Mouse (Mus musculus) megakaryocyte-erythroid progenitor cell, adult 5-6 weeks (primary cell): Measurements from ENCODE around the gene Olfr547. TPM values are rescaled to one million over a fixed set of nuclear protein-coding genes. Genes with fewer than 3 reads are reported as not detected.
A peak's percentile ranks its signal among the peaks of the same experiment; 100 is the strongest.

Source experiments
- ATAC-seq: replicated peaks from 2 replicates; pipeline ENCODE4 v1.8.0; 2016; ENCODE audit warnings: mild to moderate bottlenecking, inconsistent platforms; ENCODE audit not compliant: severe bottlenecking, poor library complexity, low FRiP score, low TSS enrichment
- total RNA-seq, 2 experiments: library from RNA; stranded (forward) in 1 of 2; stranded (reverse) in 1 of 2; fragments of 200-1000, 215-1000 nt in 1 of 2; fragments of >200 nt in 1 of 2; fragmentation: Nextera tagmentation in 1 of 2; gene quantifications; 2 replicates each; pipeline ENCODE4 v1.2.3; 2014 to 2017

The Olfr547 gene
- total RNA-seq (2014; fragmentation: Nextera tagmentation) (not detected in 2 replicates), total RNA-seq (2017) (not detected in 2 replicates)

DNA sequence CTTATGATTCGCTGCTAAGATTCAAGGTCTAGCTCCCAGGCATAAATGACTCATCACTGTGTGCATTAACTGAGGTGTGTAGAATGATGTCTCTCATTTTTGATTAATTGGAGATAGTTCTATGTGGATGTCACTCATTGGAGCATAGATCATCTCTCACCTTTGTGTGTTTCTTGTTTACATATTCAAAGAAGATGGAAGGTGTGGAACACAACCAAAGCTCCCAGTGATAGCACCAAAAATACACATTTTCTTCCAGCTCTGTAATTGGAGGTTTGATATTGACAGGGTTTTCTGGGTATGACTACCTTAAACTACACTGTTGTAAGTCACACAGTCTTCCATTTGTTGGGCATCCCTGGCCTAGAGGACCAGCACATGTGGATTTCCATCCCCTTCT lies at the start of gene Olfr547:
Olfr547 (plus strand) TSS at position 301 of the 400 bp plus-strand sequence.
- no peak for ATAC-seq

DNA sequence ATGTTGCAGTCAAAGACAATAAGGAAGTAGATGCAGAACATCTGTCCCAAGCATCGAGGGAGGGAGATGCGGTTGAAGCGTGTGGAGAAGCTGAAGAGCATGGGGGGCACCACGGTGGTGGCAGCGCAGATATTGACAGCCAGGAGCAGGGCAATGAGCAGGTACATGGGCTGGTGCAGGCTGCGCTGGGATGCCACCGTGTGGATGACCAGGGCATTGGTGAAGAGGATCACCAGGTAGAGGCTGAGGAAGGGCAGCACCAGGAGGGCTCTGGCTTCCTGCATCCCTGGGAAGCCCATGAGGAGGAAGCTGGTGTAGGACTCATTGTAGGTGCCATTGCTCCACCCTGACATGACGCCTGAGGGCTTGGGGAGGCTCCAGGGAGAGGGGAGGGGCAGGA lies 49.8 kb upstream of the Olfr547 start:
- ATAC-seq = peak; percentile 68

DNA sequence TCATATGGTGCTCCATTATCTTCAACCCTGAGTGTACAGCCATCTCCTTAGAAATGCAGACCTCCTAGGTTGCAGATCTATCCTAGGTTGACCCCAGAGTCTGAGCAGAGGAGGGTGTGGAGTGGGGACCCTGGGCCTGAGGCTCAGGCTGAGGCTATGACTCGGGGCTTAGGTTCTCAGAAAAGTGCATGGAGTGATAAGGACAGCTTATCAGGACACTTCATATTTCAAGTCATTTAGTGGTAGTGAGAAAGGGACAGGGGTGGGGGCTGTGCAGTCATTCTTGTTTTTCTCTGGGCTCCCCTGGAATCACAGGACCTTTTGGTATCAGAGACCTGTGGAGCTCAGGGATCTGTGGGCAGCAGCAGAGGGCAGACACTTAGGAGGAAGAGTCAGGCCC lies 48.4 kb upstream of the Olfr547 start:
- peak; percentile 64 for ATAC-seq

DNA sequence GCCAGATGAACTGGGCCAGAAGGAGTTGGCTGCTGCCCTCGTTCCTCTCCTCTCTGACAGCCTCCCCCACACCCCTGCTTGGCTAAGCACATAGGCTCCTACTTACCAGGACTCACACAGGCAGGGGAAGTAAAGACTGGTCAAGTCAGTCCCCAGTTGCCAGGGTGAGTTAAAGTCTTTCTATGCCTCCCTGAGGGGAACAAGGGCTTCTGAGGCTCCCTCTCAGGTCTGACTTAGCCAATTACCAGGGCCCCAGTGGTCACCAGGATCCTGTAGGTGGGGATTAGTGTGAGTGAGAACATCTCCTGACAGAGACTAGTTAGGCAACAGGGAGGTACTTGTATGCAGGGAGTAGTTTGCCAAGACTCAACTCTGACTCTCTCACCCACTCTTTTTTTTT lies 46.4 kb upstream of the Olfr547 start, which contains the start of gene Olfr544:
Olfr544 (minus strand) TSS at position 153 of the 400 bp plus-strand sequence.
- no peak for ATAC-seq

DNA sequence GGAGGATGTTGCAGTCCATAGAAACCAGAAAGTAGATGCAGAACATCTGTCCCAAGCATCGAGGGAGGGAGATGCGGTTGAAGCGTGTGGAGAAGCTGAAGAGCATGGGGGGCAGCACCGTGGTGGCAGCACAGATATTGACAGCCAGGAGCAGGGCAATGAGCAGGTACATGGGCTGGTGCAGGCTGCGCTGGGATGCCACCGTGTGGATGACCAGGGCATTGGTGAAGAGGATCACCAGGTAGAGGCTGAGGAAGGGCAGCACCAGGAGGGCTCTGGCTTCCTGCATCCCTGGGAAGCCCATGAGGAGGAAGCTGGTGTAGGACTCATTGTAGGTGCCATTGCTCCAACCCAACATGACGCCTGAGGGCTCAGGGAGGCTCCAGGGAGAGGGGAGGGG lies 40.1 kb upstream of the Olfr547 start:
- peak; percentile 85 for ATAC-seq

DNA sequence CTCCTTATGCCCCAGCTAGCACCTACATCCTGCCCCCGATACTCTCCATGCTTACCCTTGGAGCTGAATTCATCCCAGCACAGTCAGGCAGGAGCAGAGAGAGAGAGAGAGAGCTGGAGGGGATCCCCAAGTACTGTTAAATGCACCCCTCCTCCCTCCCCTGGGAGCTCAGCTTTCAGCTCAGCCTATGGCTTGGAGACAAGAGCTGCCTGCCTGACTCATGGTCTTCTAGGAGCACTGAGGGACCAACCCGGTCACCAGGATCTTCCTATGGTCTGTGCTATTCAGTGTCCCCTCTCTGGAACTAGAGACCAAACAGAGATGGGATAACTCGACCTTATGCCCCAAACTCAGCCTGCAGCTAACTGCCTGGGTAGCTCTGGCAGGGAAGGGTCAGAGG lies 35.1 kb upstream of the Olfr547 start, which contains the start of gene Olfr545:
Olfr545 (minus strand) TSS at position 101 of the 400 bp plus-strand sequence.
- ATAC-seq = no peak

DNA sequence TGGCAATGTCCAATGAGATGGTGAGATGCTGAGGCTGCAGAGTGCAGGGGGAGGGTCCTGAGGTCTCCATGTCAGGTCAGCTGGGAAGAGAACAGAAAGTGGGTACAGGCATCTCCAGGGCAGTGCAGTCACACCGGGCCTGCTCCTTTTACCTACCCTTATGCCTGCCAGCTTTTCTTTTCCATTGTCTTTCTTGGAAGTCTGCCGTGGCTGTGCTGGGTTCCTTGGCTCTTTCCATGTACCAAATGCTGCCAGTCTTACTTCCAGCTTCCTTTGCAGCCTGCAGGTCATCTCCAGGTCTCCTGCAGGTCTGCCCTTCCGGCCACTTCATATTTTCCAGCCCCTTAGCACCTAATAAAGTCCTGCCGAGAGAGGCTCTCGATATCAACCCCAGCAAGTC lies 32.6 kb upstream of the Olfr547 start:
- no peak for ATAC-seq

DNA sequence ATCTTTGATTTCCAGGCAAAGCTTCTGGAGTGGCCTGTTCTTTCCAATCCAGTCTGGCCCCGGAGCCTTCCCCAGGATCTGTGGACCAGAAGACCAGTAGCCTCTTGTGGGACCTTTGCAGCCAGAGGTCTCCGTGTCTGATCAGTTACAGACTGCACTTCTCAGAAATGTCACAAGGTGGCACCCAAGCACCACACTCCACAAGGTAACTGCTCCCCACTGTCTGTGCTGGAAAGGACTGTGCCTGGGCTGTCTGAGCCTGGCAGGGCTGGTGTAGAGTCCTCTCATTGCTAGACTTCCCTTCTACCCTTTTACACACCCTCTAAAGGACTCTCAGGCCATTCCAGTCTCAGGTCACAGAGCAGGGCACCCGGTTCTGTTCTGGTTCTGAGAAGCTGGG lies 27.7 kb upstream of the Olfr547 start:
- ATAC-seq = peak; percentile 90

DNA sequence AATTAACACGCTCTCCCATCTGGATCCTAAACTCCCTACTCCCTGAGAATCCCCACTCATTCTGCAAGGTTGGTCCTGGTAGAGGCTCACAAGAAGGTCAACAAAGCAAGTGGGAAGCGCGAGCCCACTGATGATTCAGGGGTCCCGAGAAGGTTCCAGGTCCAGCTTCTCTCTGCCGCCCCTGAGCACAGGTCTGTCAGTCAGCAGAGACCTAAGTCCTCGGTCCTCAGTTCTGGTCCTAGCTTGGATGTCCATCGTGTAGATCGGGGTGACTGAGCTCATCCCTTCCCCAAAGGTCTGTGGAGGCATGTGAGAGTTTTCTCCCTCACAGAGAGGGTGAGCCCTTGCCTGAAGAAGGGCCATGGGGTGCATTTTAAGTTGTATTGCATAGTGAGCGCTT lies 26.5 kb upstream of the Olfr547 start:
- ATAC-seq = no peak

DNA sequence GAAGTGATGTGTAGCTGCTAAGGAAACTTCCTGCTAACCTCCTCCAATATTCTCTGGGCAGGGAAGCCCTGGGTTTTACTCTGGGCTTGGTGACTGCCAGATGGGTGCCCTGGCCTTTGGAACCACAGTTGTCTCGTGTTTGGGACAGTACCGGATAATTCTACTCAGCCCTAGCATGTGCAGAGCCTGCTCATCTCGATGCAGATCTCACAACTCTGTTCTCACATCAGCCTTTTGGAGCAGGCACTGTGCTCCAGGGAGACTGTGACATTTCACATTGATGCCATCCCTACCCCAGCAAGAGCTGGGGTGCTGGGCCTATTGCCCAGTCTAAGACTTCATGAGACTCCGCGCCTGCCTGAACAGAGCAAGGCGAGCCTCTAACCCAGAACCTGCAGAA lies 25.9 kb upstream of the Olfr547 start:
- ATAC-seq = no peak

DNA sequence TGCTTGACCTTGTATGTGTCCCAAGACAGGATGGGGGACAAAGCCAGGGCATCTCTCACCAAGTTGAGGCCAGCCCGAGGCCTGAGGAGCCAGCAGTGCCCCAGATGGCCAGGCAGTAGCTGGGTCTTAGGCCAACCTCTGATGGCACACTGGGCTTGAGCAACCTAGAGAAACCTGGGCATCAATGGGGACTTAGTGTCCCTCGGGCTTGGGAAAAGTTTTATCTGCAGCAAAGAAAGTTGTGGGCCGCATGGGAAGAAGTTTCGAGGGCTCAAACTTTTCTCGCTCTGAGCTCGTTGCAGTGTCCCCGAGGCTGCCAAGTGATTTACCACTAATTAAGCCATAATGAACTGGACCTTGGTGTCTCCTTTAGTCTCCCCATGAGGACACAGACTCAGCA lies 24.8 kb upstream of the Olfr547 start:
- no peak for ATAC-seq

DNA sequence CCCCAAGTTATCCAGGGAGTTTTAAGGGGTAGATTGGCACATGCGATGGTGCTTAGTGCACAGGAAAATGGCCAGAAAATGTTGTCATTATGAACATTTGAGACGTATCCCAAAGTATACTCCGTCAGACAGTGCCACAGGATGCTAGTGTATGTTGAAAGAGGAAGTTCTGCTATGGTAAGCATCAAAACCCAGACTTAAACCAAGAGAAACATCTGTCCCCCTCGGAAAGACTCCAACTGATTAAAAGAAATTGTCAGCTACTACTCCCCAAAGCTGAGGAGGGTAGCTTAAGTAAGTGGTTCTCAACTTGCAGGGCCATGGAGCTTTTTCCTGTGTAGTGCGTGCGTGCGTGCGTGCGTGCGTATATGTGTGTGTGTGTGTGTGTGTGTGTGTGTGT lies 22.6 kb upstream of the Olfr547 start:
- no peak for ATAC-seq

DNA sequence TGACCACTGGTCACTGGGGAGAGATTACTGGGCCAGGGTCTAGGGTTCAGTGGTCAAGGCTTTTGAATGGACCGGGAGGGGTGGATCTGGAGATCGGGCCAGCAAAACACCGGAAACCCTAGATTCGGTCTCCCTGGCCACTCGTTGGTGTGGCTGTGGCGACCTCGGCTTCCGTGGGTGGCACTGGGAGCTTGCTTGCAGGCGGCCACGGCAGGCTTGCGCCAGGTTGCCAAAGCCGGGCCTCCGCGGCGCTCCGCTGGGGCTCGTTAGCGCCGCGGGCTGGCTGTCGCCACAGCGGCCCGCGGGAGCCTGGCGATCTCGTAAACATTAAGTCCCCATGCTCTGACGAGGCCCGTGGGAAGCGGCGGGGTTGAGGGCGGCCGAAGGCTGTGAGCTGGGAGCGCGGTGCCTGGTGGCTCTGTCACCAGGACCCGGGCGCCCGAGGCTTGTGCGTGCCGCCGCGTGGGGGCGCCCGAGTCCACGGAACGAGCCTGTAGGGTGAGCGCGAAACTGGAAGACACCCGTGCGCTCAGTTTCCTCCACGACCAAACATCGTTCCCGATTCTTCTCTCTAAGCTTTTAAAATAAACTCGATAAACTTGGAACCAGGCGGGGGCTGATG lies 21.6 kb upstream of the Olfr547 start:
- peak; percentile 65 for ATAC-seq

DNA sequence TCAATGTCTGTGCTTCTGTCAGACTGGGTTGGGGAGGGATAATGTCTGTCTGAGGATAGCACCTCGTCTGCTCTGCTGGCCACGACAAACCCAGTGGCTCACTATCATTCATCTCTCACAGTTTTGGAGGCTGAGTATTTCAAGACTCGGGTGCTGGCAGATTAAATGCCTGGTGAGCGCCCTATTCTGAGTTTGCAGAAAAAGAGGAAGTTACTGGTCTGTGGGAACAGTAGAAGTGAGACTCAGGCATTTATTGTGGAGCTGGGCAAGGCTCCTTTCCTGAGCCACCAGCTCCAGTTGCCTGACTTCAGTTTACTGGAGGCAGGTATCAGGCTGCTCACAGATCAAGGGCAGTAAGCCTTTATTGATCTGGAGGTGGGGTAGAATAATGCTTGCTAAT lies 20.4 kb upstream of the Olfr547 start:
- ATAC-seq = peak; percentile 29

DNA sequence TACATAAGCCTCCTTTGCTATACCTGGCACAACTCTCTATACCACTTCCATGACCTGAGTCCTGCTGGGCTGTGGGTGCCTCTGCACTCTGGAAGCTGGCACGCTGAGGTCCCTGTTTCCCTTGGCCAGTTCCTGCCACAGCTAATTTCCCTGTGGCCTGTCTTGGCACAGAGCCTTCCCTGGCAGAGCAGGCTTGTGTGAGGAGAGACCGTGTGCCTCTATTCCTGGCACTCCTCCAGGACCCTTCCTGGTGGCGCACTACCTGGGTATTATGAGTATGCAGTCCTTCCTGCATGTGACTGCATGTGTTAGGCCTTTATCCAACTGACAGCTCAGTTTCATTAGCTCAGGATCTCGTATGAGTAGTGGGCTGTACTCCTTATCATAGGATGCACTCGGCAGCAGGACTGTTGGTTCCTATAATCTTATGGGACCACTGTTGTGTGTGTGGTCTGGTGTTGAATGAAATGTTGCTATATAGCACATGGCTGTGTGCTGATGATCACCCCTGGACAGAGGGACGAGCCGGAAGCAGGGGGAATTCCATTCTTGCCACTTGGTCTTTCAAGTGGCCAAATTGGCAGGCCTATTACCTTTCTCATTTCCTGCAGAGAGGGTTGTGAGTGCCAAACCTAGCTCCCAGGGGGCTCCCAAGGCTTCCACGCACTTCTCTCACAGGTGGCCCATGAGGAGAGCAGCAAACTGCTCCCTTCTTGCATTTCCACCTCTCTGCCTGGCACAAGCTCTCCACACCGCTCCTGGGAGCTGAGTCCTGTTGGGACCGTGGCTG lies 18.1 kb upstream of the Olfr547 start:
- peak; percentile 72 for ATAC-seq

DNA sequence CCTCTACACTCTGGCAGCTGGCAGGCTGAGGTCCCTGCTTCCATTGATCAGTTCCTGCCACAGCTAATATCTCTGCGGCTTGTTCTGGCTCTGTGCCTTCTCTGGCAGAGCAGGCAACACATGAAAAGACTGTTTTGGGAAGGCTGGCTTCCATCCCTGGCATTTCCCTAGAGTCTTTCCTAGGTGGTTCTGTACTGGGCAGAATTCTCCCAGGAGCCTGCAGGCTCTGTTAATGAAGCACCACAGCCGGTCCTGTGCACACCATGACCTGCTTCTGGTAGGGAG lies 17.6 kb upstream of the Olfr547 start:
- no peak for ATAC-seq

DNA sequence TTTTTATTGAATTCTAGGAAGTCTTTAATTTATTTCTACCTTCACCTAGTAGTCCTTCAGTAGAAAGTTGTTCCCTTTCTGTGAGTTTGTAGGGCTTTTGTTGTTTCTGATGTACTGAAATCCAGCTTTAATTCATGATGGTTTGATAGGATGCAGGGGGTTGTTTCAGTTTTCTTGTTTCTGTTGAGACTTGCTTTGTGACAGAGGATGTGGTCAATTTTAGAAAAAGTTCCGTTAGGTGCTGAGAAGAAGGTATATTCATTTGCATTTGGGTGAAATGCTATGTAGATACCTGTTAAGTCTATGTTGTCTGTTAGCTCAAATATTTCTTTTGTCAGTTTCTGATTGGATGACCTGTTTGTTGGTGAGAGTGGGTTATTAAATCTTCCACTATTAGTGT lies 5.5 kb upstream of the Olfr547 start:
- no peak for ATAC-seq

DNA sequence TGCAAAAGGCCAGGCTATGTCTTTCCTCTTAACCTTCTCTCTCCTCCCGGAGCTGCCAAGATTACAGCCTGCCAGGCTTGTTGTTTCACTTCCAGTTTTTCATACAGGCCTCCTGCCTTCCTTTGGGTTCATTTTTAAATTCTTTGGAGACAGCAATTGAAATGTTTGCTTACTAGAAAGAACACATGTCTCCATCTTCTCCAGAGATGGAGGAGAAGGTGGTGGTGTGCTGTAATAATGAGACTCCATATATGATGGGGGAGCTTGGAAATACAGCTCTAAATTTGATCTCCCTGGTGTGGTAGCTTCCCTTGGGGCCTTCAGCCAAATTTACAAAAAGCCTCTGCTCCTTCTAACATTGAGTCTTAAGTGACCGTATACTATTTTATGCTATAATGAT lies 6.0 kb downstream of the Olfr547 start, which contains the start of gene Olfr548-ps1:
Olfr548-ps1 (plus strand) TSS at position 301 of the 400 bp plus-strand sequence.
- no peak for ATAC-seq

DNA sequence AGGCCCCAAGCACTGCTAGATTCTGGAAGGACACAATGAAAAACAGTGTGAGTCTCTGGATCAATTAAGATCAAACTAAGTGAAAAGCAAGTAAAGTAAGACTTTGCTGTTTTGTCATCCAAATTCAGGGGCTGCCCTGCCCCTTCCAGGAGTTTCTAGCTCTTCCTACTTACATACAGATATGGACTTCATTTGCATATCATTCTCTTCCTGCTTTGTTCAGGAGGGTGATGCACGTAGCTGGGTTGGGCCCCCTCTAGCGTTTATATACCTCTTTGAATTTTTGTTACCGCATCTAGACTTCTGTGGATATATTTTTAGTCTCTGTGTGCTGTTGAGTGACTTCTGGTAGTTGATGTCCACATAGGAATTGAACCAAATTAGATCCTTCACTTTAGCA lies 6.7 kb downstream of the Olfr547 start:
- peak; percentile 95 for ATAC-seq

DNA sequence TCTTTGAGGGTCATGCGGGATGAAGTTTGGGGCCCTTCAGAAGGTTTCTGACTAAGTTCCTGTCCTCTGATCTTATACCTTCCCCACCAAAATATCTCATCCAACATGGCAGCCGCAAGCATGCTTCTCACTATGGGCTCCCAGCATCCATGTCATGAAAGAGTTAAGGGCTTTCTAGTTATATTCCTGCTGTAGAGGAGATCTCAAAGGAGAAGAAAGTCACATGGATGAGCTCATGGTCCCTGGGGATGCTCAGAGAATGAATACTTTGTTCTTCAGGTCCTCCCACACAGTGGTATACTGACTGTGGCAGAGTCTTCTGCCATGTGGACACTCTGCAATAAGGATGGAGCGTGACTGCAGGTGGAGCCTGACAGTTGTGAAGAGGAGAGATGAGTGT lies 15.0 kb downstream of the Olfr547 start, which contains the start of gene Olfr549:
Olfr549 (plus strand) TSS at position 301 of the 400 bp plus-strand sequence.
- no peak for ATAC-seq

DNA sequence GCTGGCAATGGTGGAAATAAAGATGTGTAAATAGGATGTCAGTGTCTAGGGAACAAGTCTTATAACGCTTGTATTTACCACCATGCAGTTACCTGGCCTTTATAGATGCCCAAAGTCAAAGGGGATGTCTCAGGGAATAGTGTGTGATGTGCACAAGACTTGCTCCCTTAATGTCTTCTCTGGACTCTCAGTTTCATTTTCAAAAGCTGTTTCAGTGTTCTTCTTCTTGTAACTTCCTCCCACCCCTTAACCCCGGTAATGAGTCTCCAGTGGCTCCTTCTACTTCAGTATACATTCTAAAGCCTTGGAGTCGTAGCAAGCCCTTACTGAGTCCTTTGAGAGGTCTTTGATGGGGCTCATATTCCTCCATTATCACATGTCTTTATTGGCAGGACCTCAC lies 18.7 kb downstream of the Olfr547 start:
- no peak for ATAC-seq
